Mouse (Mus musculus) CD4-positive helper T cell, adult 2 months (primary cell): ENCODE results near the gene Rad51c.
"Not testable (repeated sequence)": the region's sequence is repeated elsewhere in the genome, so short reads cannot be mapped to it uniquely, and the experiment has no call there.

Source experiments
- DNase-seq: peaks from one replicate; pipeline ENCODE4 v3.0.0-alpha.2; 2012; ENCODE audit warnings: low read depth, missing footprints, low spot score

Gene Rad51c

GRCm38 (mm10) chr11:87432447-87432846 lies 27.7 kb upstream of the Rad51c start:
- DNase-seq = no peak

- not testable (repeated sequence) for DNase-seq
Measured at GRCm38 (mm10) chr11:87431813-87432212, 27.1 kb upstream of the Rad51c start.

GRCm38 (mm10) chr11:87430374-87430773 lies 25.6 kb upstream of the Rad51c start:
- DNase-seq = no peak

GRCm38 (mm10) chr11:87429363-87429762 lies 24.6 kb upstream of the Rad51c start:
- DNase-seq = no peak

- DNase-seq = no peak
Measured at GRCm38 (mm10) chr11:87428051-87428673, 23.4 kb upstream of the Rad51c start.

GRCm38 (mm10) chr11:87427273-87428050 lies 22.7 kb upstream of the Rad51c start:
- DNase-seq = peak; percentile 63

- DNase-seq = peak; percentile 92
Measured at GRCm38 (mm10) chr11:87426450-87427250, 21.9 kb upstream of the Rad51c start.

- no peak for DNase-seq
Measured at GRCm38 (mm10) chr11:87426121-87426449, 21.3 kb upstream of the Rad51c start.

GRCm38 (mm10) chr11:87423551-87424325 lies 19.0 kb upstream of the Rad51c start:
- no peak for DNase-seq

GRCm38 (mm10) chr11:87422511-87423340 lies 18.0 kb upstream of the Rad51c start:
- peak; percentile 93 for DNase-seq

- no peak for DNase-seq
Measured at GRCm38 (mm10) chr11:87421760-87422201, 17.0 kb upstream of the Rad51c start.

GRCm38 (mm10) chr11:87420861-87421260 lies 16.1 kb upstream of the Rad51c start:
- DNase-seq = no peak

GRCm38 (mm10) chr11:87416120-87416519 lies 11.4 kb upstream of the Rad51c start:
- no peak for DNase-seq

GRCm38 (mm10) chr11:87413412-87413811 lies 8.7 kb upstream of the Rad51c start:
- peak; percentile 33 for DNase-seq

- peak; percentile 99 for DNase-seq
Measured at GRCm38 (mm10) chr11:87404111-87404853, 472 bp downstream of the Rad51c start.

GRCm38 (mm10) chr11:87398402-87398801 lies 6.4 kb downstream of the Rad51c start:
- no peak for DNase-seq

GRCm38 (mm10) chr11:87393855-87394254 lies 10.9 kb downstream of the Rad51c start:
- DNase-seq = peak; percentile 33

- no peak for DNase-seq
Measured at GRCm38 (mm10) chr11:87385676-87386075, 19.1 kb downstream of the Rad51c start.

GRCm38 (mm10) chr11:87384551-87384950 lies 20.2 kb downstream of the Rad51c start:
- DNase-seq = no peak
